Mouse (Mus musculus): ENCODE data around the gene Coq7. TPM values are rescaled to one million over a fixed set of nuclear protein-coding genes. Genes with fewer than 3 reads are reported as not detected.

The Coq7 gene
- polyA plus RNA-seq, 2 experiments, result 60.3 to 97.4 TPM

- H3K4me3 ChIP-seq (replicated peaks; ENCODE audit: low read length), result no peak overlapping the region
- H3K36me3 ChIP-seq (ENCODE audit: control insufficient read depth, insufficient read depth, low read length), result no peaks in the 10 kb centered on the region
- no peak overlapping the region for H3K9ac ChIP-seq (ENCODE audit: low read depth, low read length, severe bottlenecking)
- H3K27ac ChIP-seq (replicated peaks; ENCODE audit: low read depth, low read length), result no peak overlapping the region
- 54% methylated on average over 7 of the region's 7 CpGs for WGBS
- TF ChIP-seq POLR2A (IDR thresholded peaks at IDR 0.05; ENCODE audit: borderline replicate concordance, extremely low read depth, insufficient read depth, insufficient read length), result no peak
- ATAC-seq (ENCODE audit: low FRiP score, low read depth) (no peak), DNase-seq (ENCODE audit: low spot score) (no peak)
- no peaks in the 10 kb centered on the region for H3K4me1 ChIP-seq (ENCODE audit: control insufficient read depth, insufficient read depth, low read length)
- H3K4me2 ChIP-seq (replicated peaks; ENCODE audit: low read depth, low read length, severe bottlenecking), result no peak overlapping the region
- H3K27me3 ChIP-seq (ENCODE audit: control insufficient read depth, insufficient read depth, low read length), result no peaks in the 10 kb centered on the region
- no peaks in the 10 kb centered on the region for H3K9me3 ChIP-seq (ENCODE audit: control insufficient read depth, low read length)
These were observed 33.2 kb downstream of the Coq7 start for GRCm38 (mm10) chr7:118499784-118500435.

- H3K4me2 ChIP-seq (replicated peaks; ENCODE audit: low read depth, low read length, severe bottlenecking), result no peak overlapping the region
- no peaks in the 10 kb centered on the region for H3K9me3 ChIP-seq (ENCODE audit: control insufficient read depth, low read length)
- WGBS, result 75% methylated on average over 12 of the region's 12 CpGs
- DNase-seq (ENCODE audit: low spot score) (no peak), ATAC-seq (ENCODE audit: low FRiP score, low read depth) (no peak)
- H3K36me3 ChIP-seq (ENCODE audit: control insufficient read depth, insufficient read depth, low read length), result no peaks in the 10 kb centered on the region
- no peak for TF ChIP-seq POLR2A (IDR thresholded peaks at IDR 0.05; ENCODE audit: borderline replicate concordance, extremely low read depth, insufficient read depth, insufficient read length)
- no peak overlapping the region for H3K9ac ChIP-seq (ENCODE audit: low read depth, low read length, severe bottlenecking)
- no peaks in the 10 kb centered on the region for H3K4me1 ChIP-seq (ENCODE audit: control insufficient read depth, insufficient read depth, low read length)
- no peaks in the 10 kb centered on the region for H3K27me3 ChIP-seq (ENCODE audit: control insufficient read depth, insufficient read depth, low read length)
- H3K4me3 ChIP-seq (replicated peaks; ENCODE audit: low read length), result no peak overlapping the region
- no peak overlapping the region for H3K27ac ChIP-seq (replicated peaks; ENCODE audit: low read depth, low read length)
These were observed 34.0 kb downstream of the Coq7 start for GRCm38 (mm10) chr7:118498984-118499783.

- TF ChIP-seq POLR2A (IDR thresholded peaks at IDR 0.05; ENCODE audit: borderline replicate concordance, extremely low read depth, insufficient read depth, insufficient read length), result no peak
- H3K9ac ChIP-seq (ENCODE audit: low read depth, low read length, severe bottlenecking), result no peak overlapping the region
These were observed 38.1 kb downstream of the Coq7 start for GRCm38 (mm10) chr7:118494892-118495579.

GRCm38 (mm10) chr7:118493892-118494291 is 39.3 kb downstream of the Coq7 start:
- no peak overlapping the region for H3K27ac ChIP-seq (replicated peaks; ENCODE audit: low read depth, low read length)
- WGBS, result 88% methylated on average over 9 of the region's 9 CpGs
- no peak overlapping the region for H3K4me3 ChIP-seq (replicated peaks; ENCODE audit: low read length)
- peaks cover 16% of the 10 kb centered on the region for H3K36me3 ChIP-seq (ENCODE audit: control insufficient read depth, insufficient read depth, low read length)
- DNase-seq (ENCODE audit: low spot score), result no peak
- no peak overlapping the region for H3K9ac ChIP-seq (ENCODE audit: low read depth, low read length, severe bottlenecking)
- no peak overlapping the region for H3K4me2 ChIP-seq (replicated peaks; ENCODE audit: low read depth, low read length, severe bottlenecking)
- H3K27me3 ChIP-seq (ENCODE audit: control insufficient read depth, insufficient read depth, low read length), result peaks cover 8% of the 10 kb centered on the region; the same call in 1 of the 2 replicates
- no peak for TF ChIP-seq POLR2A (IDR thresholded peaks at IDR 0.05; ENCODE audit: borderline replicate concordance, extremely low read depth, insufficient read depth, insufficient read length)
- no peaks in the 10 kb centered on the region for H3K9me3 ChIP-seq (ENCODE audit: control insufficient read depth, low read length)
- no peak for ATAC-seq (ENCODE audit: low FRiP score, low read depth)
- peaks cover 19% of the 10 kb centered on the region for H3K4me1 ChIP-seq (ENCODE audit: control insufficient read depth, insufficient read depth, low read length)

More at GRCm38 (mm10) chr7:118494892-118495579, 38.1 kb downstream of the Coq7 start:
- Histone ChIP-seq H3K4me2 (replicated peaks; ENCODE audit: low read depth, low read length, severe bottlenecking) (no peak overlapping the region), H3K36me3 (ENCODE audit: control insufficient read depth, insufficient read depth, low read length) (peaks cover 5% of the 10 kb centered on the region), H3K9me3 (ENCODE audit: control insufficient read depth, low read length) (no peaks in the 10 kb centered on the region), H3K4me1 (ENCODE audit: control insufficient read depth, insufficient read depth, low read length) (peaks cover 14% of the 10 kb centered on the region), H3K4me3 (replicated peaks; ENCODE audit: low read length) (no peak overlapping the region), H3K27me3 (ENCODE audit: control insufficient read depth, insufficient read depth, low read length) (peaks cover 8% of the 10 kb centered on the region; the same call in 1 of the 2 replicates), H3K27ac (replicated peaks; ENCODE audit: low read depth, low read length) (no peak overlapping the region)
- 78% methylated on average over 4 of the region's 4 CpGs for WGBS
- no peak for DNase-seq (ENCODE audit: low spot score)
- ATAC-seq (ENCODE audit: low FRiP score, low read depth), result no peak

All from limb, embryonic 14.5 days (tissue).